Mouse (Mus musculus) myocyte (in vitro differentiated cells): ENCODE measurements at regions not wholly inside any gene's neighbourhood (a gene's known extent, or its start where the extent isn't known, plus 50 kb on each side); places are given as distances from the start of the nearest gene placed in this dataset.

Experiments
- CEBPB ChIP-seq: IDR thresholded peaks from 2 replicates; pipeline ENCODE4 v1.6.1; 2011; ENCODE audit warnings: mild to moderate bottlenecking, moderate library complexity; ENCODE audit not compliant: poor library complexity, insufficient read depth, severe bottlenecking
- MAX ChIP-seq: IDR thresholded peaks from one replicate; pipeline ENCODE4 v1.6.1; 2011; ENCODE audit warnings: low read depth, mild to moderate bottlenecking, control low read depth
- MYOD1 ChIP-seq, 3 experiments: IDR thresholded peaks; one replicate each; pipeline ENCODE4 v1.6.1; 2011; ENCODE audit warnings: control low read depth in 2 of 3, low read depth in 2 of 3, mild to moderate bottlenecking in 2 of 3, moderate library complexity in 1 of 3; ENCODE audit not compliant: insufficient read length in 2 of 3, control insufficient read depth in 1 of 3
- MYOG ChIP-seq, 3 experiments: IDR thresholded peaks; one replicate each; pipeline ENCODE4 v1.6.1; 2011; ENCODE audit warnings: control low read depth in 2 of 3, low read depth in 2 of 3, mild to moderate bottlenecking in 2 of 3; ENCODE audit not compliant: insufficient read length in 2 of 3, control insufficient read depth in 1 of 3, insufficient read depth in 1 of 3
- POLR2A ChIP-seq: IDR thresholded peaks from one replicate; pipeline ENCODE4 v1.6.1; 2011; ENCODE audit warnings: low read depth, mild to moderate bottlenecking, control low read depth, moderate library complexity; ENCODE audit not compliant: insufficient read length
- REST ChIP-seq: IDR thresholded peaks from one replicate; pipeline ENCODE4 v1.6.1; 2011; ENCODE audit warnings: mild to moderate bottlenecking, control low read depth, moderate library complexity; ENCODE audit not compliant: insufficient read depth, insufficient read length
- TCF12 ChIP-seq: IDR thresholded peaks from one replicate; pipeline ENCODE4 v1.6.1; 2011; ENCODE audit warnings: mild to moderate bottlenecking, control low read depth; ENCODE audit not compliant: poor library complexity, insufficient read depth, severe bottlenecking
- USF1 ChIP-seq: IDR thresholded peaks from one replicate; pipeline ENCODE4 v1.6.1; 2011; ENCODE audit warnings: low read depth, mild to moderate bottlenecking, control low read depth, moderate library complexity

- TF ChIP-seq POLR2A (no peak), MYOG (IDR thresholded peaks at IDR 0.05; ENCODE audit: control insufficient read depth in 1 of 3, insufficient read depth in 1 of 3, insufficient read length in 2 of 3, low read depth in 2 of 3) (no peak), MYOD1 (IDR thresholded peaks at IDR 0.05; ENCODE audit: control insufficient read depth in 1 of 3, insufficient read length in 2 of 3, low read depth in 2 of 3) (no peak), CEBPB (no peak), MAX (no peak), REST (no peak), USF1 (no peak), TCF12 (no peak)
These were observed 2780.3 kb upstream of the Gm7489 start for GRCm38 (mm10) chr15:51104362-51104761.
